Mouse (Mus musculus): ENCODE measurements around the gene Fam187a. TPM values are rescaled to one million over a fixed set of nuclear protein-coding genes. Genes with fewer than 3 reads are reported as not detected.

The Fam187a gene
- not detected for polyA plus RNA-seq (2017; shearing (Covaris generic))

DNA sequence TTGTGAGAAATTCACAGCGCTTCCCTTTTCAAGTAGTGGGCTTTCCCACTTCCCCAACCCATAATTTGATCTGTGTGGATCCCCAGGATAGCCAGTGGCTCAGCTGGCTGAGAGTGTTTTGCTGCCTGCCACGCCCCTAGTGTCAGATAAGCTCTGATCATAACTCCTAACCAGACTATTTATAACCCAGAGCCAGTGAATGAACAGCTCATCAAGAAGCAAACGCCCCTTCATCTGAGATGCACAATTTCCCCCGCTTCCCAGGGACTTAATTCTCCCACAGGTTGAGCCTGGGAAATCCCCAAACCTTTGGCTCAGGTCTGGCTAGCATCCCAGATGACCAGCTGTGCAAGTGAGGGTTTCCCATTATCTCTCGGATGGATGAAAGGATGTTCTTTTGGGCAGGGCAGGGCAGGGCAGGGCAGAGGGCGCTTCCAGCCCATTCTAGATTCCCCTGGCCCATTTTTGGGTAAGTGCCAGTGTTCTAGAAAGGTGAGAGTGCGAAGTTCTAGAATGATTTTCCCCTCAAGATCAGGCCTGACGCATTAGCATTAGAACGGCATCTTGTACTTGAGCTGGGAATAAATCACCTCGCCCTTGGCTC is at the start of gene Fam187a:
Gene Fam187a (plus strand): TSS at position 554 of the 604 bp plus-strand sequence.
- no peak for ATAC-seq

DNA sequence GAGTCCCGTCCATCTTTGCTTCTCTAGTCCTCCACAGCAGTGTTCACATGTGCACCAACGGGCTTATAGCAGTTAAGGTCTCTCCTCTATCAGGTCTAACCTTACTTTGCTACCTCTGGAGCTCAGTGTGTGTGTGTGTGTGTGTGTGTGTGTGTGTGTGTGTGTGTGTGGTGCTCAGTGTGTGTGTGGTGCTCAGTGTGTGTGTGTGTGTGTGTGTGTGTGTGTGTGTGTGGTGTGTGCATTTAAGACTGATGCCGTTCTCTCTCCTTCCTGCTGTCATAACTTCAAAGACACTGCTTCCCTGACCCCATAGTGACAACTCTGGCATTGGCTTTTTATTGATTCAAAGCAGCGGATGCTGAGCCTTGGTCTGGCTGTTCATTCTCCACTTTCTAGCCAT is 49.4 kb upstream of the Fam187a start, which contains the start of gene Higd1b:
Gene Higd1b (plus strand): TSS at position 301 of the 400 bp plus-strand sequence.
- ATAC-seq, result no peak

DNA sequence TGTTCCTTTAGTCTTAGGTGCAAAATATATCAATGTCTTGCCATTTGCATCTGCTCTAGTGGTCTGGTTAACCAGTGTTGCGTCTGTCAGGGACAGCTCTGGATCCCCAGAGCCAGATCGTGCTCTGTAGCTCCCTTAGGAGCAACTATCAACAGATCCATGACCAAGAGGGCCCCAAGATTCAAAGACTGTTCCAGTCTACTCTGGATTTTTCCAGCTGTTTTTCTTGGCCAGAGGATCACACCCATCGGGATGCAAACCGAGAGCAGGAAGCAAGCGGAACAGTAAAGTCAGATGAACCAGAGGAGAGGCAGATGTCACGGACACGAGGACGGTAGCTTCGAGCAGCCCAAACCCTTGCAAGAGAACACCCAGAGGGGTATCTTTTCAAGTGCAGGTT is 48.8 kb upstream of the Fam187a start:
- no peak for ATAC-seq

DNA sequence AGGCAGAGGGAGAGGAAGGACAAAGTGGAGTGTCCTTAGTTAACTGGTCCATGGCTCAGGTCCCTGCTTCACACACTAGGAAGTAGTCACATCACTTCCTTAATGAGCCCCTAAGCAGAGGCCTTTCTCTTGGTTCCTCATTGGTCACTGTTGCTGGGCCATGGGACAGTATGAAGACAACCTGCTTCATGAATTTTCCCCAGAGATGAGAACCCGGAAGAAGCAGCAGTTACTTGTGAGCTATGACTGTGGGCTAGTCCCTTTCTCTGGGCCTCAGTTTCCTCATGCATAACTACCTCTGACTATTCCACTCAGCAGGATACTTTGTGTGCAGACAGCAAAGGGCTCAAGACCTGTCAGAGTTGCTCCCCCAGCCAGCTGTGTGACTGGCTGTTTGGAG is 47.6 kb upstream of the Fam187a start:
- no peak for ATAC-seq

DNA sequence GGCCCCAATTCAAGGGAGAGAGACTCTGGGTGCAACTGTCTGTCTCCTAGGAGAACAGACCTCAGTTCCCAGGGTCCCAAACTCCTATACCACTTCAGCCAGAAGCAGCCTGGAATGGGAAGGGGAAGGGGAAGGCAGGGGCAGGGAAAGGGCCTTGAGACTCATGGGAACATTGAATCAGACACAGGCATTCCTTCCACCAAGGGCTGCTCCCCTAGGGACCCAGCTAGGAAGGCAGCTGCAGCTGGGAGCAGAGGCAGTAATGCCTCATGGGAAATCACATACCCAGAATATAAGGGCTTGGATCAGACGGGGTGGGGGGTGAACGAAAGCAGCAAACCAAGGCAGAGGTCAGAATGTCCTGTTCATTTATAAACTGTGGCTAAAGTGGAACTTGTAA is 46.8 kb upstream of the Fam187a start:
- no peak for ATAC-seq

DNA sequence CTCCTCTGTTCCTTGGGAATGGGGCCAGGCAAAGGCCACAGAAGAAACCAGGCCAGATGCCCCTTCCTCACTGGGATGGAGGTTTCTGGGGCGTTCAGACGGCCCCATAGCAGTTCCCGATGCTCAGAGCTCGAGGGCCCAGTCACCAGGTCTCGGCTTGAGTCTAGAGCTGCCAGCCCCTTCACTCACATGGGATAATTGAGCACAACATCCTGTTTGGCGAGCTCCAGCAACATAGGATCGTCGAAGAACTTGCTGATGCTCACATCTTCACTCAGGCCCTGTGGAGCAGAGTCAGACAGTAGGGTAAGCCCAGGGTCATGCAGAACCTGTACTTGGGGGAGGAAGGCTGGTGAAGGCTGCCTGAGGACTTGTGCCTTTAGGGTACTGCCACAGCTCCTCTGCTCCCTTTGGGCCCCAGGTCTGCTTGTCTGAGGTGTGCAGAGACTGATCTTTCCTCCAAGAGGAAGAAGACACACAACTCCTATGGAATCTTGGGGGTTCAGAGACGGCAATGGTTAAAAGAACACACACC is 46.3 kb upstream of the Fam187a start:
- ATAC-seq, result no peak

DNA sequence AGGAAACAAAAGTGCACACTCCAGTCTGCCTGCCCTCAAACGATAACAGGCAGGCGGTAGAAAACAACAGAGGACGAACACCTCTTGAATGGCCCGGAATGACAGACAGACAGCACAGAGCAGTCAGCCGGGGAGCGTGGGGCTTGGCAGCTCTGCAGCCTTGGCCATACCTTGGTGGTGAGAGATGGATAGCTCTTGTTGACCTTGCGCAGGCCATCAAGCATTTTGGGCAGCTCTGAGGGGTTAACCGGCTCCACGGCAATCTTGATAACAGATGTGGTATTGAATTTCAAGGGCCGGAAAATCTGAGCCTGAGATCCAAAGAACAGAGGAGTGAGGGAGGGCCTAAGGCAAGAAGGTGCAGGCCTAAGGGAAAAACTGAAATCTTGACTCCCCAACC is 39.0 kb upstream of the Fam187a start:
- ATAC-seq, result no peak

DNA sequence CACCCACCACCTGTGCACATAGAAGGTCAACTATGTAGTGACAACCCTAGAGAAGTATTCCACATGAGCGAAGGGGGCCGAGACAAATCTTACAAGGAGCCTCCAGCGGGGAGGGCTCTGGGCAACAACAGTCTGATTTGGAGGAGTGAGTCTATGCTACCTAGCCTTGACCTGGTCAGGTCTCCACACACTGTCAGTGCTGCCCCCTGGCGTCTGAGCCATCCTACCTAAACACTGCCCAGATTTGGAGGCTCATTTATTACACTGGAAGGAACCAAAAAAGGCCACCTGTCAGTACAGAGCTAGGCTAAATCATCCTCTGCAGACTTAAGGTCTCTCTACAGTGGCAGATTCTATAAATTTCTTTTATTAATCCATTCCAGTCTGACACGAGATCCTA is 33.1 kb upstream of the Fam187a start:
- no peak for ATAC-seq

DNA sequence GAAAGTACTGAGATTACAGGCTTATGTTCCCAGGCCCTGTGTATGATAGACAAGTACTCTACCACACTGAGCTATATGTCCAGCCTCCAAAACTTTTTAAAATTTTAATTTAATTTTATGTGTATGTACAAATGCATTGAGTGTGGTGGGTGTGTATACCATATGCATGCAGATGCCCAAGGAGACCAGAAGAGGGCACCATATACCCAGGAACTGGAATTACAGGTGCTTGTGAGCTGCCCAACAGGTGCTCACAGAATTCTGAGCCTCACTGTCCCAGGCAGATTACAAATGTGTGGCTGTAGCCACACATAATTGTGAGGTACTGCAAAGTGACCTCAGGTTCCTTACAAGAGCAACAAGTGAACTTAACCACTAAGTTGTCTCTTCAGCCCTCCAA is 31.2 kb upstream of the Fam187a start:
- no peak for ATAC-seq

DNA sequence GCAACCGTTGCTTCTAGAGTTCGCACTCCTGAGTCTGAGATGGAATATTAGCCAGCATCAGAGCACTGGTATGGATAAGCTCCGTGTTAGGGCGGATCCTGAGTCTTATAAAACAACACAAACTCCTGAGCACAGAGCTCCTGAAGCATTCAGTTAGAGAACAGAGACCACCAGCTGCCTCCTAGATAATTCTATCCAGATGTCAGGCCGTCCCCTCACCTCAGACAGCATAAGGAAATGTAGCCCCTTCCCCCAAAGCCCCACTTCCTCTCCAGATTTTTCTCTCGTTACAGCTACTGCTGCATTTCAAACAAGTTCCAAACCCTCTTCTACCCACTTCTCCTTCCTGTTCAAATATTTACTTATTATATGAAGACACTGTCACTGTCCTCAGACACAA is 29.0 kb upstream of the Fam187a start:
- ATAC-seq, result no peak

DNA sequence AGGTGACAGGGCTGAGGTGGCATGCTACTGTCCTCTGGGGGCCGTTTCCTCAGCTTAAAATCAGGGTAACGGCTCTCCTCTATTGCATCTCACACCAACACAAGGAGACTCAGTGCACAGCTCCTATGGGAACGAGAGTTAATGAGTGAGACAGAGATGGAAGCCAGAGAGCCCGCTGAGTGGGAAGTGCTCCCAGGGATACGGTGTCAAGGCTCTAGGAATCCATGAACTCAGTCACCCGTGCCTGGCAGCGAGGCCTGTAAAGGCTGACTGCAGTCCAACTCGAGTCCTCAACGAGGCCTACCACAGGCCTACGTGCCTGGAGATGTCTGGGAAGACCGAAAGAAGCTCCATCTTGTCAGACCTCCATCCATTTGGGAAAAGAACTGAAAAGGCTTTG is 26.0 kb upstream of the Fam187a start:
- no peak for ATAC-seq

DNA sequence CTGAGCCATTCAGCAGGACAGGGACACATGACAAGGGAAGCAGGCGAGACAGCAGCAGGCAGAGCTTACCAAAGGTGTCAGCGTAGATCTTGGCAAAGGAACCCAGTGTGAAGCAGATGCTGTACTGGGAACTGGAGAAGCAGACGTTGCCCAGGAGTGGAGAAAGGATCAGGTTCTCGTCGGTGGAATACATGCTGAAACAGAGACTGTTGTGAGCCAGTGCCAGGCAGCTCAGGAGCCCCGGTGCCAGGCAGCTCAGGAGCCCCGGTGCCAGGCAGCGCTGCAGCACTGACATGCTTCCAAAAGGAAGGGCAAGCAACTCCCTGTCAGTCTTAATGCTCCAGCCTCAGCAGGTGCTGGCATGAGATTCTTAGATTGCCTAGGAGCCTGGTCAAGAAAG is 25.0 kb upstream of the Fam187a start:
- no peak for ATAC-seq

DNA sequence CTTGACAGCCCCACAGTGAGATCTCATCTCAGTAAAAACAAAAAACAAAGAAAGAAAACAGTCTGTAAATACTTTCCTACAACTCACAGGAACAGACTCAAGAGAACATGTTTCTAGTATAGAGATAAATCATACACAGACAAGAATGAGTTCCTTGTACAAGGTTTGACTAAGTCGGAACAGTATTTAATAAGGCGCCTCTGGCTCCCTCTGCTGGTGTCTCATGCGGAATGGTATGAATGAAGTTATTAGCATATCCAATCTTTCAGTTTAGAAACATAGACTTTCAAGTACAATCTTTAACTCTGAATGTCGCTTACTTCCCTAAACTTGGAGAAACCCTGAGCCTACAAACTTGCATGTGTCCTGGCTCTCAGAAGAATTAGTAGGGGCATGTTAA is 20.7 kb upstream of the Fam187a start:
- ATAC-seq, result no peak

DNA sequence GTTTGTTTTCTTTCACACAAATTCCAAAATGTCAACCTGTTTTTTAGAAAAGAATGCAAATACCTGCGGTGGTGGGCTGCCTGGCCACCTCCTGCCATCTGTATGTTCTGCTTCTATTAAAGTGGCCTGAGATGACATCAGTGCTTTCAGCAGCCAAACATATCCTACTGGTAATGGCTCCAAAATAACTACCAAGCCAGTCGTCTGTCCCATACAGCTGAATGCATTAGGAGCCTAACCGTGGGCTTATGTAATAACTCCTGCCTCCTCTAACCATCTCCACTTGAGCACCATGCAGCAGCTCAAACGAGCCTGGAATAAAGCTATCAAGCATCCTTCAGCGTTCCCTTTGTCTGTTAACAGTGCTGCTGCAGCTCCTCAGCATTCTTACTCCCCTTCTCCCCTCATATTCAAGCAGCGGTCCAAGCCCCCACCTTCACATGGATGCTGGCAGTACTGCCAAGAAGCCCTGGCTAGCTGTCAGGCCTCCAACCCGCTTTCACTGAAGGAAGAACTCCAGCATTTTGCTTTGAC is 10.1 kb upstream of the Fam187a start:
- no peak for ATAC-seq

DNA sequence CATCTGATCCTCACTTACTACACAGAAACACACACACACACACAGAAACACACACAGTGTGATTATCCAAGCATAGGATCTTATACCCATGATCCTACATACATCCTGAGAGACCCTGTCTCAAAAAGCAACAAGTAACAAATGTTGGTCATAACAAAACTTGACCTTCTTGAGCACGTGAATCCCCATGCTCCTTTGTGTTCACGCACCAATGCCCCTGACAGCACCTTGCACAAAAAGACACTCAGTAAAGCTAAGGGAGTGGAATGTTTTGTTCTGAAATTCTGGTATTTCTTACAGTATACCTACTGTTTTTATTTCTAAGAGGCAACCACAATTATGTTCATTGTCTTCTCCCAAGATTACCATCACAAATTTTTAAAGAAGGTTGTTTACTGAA is 5.4 kb upstream of the Fam187a start:
- ATAC-seq, result no peak

DNA sequence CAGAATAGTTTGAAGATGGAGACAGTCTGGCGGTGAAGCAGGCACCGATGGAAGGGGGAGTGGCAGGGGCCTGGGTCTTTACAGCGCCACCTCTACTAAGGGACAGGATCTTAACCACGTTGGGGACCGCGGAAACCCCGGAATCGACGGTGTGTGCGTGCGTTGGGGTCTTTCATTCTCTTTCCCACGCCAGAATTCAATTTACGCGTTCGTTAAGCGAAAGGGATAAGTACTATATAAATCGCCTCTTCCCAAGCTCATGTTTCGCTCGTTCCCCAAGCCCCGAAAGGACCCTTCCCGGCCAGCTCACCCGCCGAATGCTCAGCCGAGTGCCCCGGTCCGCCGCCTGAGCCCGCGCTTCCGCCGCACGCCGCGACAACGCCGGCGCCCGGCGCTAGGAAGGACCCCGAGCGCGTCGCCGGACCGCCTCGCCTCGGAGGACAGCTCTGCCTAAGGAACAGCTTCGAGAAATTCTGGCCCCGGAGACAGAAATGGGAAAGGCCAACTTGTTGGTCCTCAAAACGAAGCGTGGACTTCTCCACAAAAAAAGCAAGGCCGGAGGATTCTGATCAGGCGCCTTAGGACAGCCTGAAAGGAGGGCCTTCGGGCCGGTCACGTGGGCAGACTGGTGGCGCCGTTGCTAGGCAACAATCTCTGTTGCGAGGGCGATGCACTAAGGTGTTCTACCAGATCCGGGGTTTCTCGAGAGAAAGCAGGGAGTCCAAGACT is 4.2 kb upstream of the Fam187a start, which contains the start of the genes Eftud2 and Ccdc103:
Gene Eftud2 (minus strand): TSS at position 401 of the 729 bp plus-strand sequence.
Gene Ccdc103 (plus strand): TSS at position 620 of the 729 bp plus-strand sequence.
- peak; percentile 93 for ATAC-seq

DNA sequence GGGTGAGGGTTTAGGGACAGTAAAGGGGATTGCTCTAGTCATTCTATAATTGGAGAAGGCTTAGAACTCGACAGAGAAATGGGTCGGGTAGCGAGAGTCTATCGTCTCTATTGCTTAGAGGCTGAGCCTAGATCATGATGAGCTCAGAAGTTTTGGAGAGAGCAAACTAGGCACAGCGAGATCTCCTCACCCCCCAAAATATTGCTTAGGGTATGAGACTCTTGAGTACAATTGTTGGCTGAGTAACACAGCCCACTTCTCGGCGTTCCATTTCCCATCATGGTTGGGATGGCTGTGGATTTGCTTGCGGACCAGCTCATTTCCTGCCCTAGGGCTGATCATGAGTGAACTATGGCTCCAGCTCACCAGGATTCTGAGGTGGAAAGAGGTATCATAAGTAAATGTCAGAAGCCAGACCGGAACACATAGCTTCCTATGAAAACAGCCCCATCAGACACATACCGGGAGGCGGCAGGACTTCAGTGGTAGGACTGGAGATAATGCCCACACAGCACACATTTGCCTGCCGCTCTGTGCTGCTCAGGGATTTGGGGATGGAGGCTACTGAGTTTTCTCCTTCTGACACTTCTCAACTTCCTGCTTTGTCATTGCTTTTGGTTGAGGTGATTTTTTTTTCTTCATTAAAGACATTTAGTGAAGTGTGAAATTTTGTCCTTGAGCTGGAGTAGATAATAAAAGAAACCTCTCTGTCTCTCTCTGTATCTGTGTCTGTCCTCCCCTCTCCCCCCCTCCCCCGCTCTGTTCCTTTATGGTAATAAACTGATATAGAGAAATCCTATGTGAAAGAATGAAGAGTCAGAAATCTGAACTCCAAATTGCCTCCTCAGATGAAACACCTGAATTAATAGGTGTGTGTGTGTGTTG is 3.4 kb upstream of the Fam187a start:
- ATAC-seq, result peak; percentile 6

DNA sequence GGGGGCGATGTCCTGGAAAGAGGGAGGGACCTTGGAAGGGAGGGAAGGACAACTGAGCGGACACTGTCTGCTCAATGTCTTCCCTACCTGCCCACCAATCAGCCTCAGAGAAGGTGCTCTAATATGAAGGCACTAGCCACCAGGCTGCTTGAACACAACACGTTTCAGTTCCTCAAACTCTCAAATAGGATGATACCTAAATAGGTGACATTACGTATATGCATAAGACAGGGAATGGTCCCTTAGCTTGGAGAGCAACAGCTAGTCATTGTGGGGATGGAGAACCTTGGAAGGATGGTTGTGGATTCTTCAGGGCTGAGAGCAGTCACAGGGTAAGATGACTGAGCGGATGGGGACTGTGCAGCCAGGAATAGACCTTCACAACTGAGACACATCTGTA is 2.5 kb downstream of the Fam187a start:
- ATAC-seq, result no peak

DNA sequence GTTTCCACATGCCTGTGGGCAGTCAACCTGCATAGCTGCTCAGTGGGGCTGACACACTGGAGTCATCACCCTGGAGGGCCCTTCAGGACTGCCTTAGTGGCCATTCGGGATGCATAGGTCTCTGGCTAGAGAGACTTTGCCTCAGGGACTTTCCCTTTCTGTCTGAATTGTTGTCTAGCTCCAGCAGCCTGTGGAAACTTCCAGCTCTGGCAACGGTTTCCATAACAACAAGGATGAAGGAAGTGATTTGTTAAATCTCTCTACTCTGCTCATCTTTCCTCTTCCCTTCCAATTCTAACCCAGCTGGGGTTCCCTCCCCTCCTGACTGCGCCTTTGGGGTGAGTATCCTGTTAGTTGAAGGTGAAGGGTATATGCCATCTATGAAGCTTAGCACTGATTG is 3.2 kb downstream of the Fam187a start:
- no peak for ATAC-seq

DNA sequence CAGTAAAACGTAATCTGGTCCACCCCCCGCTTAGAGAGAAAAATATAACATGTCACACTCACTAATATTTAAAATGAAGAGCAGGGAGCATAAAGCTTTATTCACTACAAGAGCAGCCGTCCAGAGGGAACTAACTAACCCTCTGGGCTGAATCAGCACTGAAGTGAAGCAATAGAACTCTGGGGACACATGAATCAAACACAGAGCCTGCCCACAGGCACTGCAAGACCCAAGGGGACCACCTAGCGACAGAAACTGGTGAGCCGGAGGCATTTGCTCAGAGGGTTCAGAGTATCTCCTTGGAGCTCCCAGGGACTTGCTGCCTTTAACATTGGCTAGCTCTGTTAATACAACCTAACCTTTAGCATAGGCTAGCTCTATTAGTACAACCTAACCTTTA is 5.1 kb downstream of the Fam187a start:
- no peak for ATAC-seq

DNA sequence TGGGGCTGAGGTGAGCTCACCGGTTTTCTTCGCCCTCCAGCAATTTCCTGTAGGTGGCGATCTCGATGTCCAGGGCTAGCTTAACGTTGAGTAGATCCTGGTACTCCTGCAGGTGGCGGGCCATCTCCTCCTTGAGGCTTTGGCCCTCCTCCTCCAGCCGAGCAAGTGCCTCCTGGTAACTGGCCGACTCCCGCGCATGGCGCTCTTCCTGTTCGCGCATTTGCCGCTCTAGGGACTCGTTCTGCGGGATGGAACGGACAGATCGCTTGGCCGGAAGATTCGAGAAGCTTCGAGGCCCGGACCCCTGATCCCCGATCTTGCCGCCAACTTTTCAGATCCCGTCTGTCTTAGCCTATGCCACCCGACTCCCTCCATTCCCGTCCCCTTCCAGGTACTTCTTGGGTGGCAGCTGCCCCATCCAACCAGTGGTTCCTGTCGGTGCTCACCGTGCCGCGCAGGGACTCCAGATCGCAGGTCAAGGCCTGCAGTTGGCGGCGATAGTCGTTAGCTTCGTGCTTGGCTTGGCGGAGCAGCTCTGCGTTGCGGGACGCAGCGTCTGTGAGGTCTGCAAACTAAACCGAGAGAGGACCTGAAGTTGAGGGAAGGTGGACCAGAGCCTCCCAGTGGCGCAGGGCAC is 8.2 kb downstream of the Fam187a start:
- peak; percentile 53 for ATAC-seq

DNA sequence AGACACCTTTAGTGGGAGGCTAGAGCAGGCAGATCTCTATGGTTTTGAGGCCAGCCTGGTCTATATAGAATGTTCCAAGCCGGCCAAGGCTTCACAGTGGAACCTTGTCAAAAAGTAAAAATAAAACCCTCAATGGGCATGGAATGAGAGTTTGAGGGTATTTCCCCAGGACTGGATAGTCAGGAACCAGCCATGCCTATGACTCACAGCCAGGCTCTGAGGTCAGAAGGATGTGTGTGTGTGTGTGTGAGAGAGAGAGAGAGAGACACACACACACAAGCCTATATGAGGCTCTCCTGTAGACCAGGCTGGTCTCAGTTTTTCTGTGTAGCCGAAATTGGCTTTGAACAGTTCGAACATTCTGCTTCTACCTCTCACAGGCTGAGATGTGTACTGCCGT is 9.7 kb downstream of the Fam187a start:
- ATAC-seq, result no peak

Measured in CD4-positive, CD25-positive, alpha-beta regulatory T cell, adult 4 months (primary cell).